Mouse (Mus musculus): ENCODE results near the gene Rtp3. TPM values are rescaled to one million over a fixed set of nuclear protein-coding genes. Genes with fewer than 3 reads are reported as not detected.

Gene Rtp3
- polyA plus RNA-seq, 1 experiment: not detected

GRCm38 (mm10) chr9:110952931-110953549, 37.3 kb downstream of the Rtp3 start:
- no peak; the same call in 1 of the 2 replicates for TF ChIP-seq EP300 (IDR thresholded peaks at IDR 0.05; ENCODE audit: insufficient read depth, low read depth, low read length)
- TF ChIP-seq CTCF (IDR thresholded peaks at IDR 0.05; ENCODE audit: low read depth, low read length): no peak
- TF ChIP-seq POLR2A (IDR thresholded peaks at IDR 0.05; ENCODE audit: insufficient read depth, low read length): no peak
- no peaks in the 10 kb centered on the region for H3K27me3 ChIP-seq (ENCODE audit: control insufficient read depth, insufficient read depth, low read length, poor library complexity, severe bottlenecking)
- peak overlapping the region; percentile 78 for H3K9ac ChIP-seq (ENCODE audit: low read depth, poor library complexity, severe bottlenecking)
- peak overlapping the region; percentile 73 for H3K4me3 ChIP-seq (ENCODE audit: low read depth, low read length)
- H3K4me1 ChIP-seq (ENCODE audit: control insufficient read depth, insufficient read depth, low read length): peaks cover 6% of the 10 kb centered on the region
- H3K27ac ChIP-seq (ENCODE audit: insufficient read depth, low read length): peak overlapping the region; percentile 95
- H3K36me3 ChIP-seq (ENCODE audit: control insufficient read depth, insufficient read depth, low read length, poor library complexity, severe bottlenecking): no peaks in the 10 kb centered on the region
- no peaks in the 10 kb centered on the region for H3K9me3 ChIP-seq (replicated peaks; ENCODE audit: control insufficient read depth, insufficient read depth, low read length, poor library complexity, severe bottlenecking)

GRCm38 (mm10) chr9:110952398-110952797, 38.0 kb downstream of the Rtp3 start:
- peak overlapping the region; percentile 95 for H3K27ac ChIP-seq (ENCODE audit: insufficient read depth, low read length)
- TF ChIP-seq CTCF (IDR thresholded peaks at IDR 0.05; ENCODE audit: low read depth, low read length): no peak
- TF ChIP-seq EP300 (IDR thresholded peaks at IDR 0.05; ENCODE audit: insufficient read depth, low read depth, low read length): no peak
- TF ChIP-seq POLR2A (IDR thresholded peaks at IDR 0.05; ENCODE audit: insufficient read depth, low read length): no peak
- peaks cover 5% of the 10 kb centered on the region for H3K4me1 ChIP-seq (ENCODE audit: control insufficient read depth, insufficient read depth, low read length)
- peak overlapping the region; percentile 33; the same call in 1 of the 2 replicates for H3K4me3 ChIP-seq (ENCODE audit: low read depth, low read length)
- H3K9ac ChIP-seq (ENCODE audit: low read depth, poor library complexity, severe bottlenecking): peak overlapping the region; percentile 78
- H3K27me3 ChIP-seq (ENCODE audit: control insufficient read depth, insufficient read depth, low read length, poor library complexity, severe bottlenecking): no peaks in the 10 kb centered on the region
- no peaks in the 10 kb centered on the region for H3K36me3 ChIP-seq (ENCODE audit: control insufficient read depth, insufficient read depth, low read length, poor library complexity, severe bottlenecking)
- H3K9me3 ChIP-seq (replicated peaks; ENCODE audit: control insufficient read depth, insufficient read depth, low read length, poor library complexity, severe bottlenecking): no peaks in the 10 kb centered on the region

- no peak for TF ChIP-seq CTCF (IDR thresholded peaks at IDR 0.05; ENCODE audit: low read depth, low read length)
- TF ChIP-seq POLR2A (IDR thresholded peaks at IDR 0.05; ENCODE audit: insufficient read depth, low read length): no peak
- no peak for TF ChIP-seq EP300 (IDR thresholded peaks at IDR 0.05; ENCODE audit: insufficient read depth, low read depth, low read length)
- Histone ChIP-seq H3K27me3 (ENCODE audit: control insufficient read depth, insufficient read depth, low read length, poor library complexity, severe bottlenecking) (no peaks in the 10 kb centered on the region), H3K36me3 (ENCODE audit: control insufficient read depth, insufficient read depth, low read length, poor library complexity, severe bottlenecking) (no peaks in the 10 kb centered on the region), H3K4me3 (ENCODE audit: low read depth, low read length) (peak overlapping the region; percentile 78), H3K27ac (ENCODE audit: insufficient read depth, low read length) (peak overlapping the region; percentile 95), H3K9ac (ENCODE audit: low read depth, poor library complexity, severe bottlenecking) (peak overlapping the region; percentile 78), H3K4me1 (ENCODE audit: control insufficient read depth, insufficient read depth, low read length) (peaks cover 5% of the 10 kb centered on the region), H3K9me3 (replicated peaks; ENCODE audit: control insufficient read depth, insufficient read depth, low read length, poor library complexity, severe bottlenecking) (no peaks in the 10 kb centered on the region)
Measured at GRCm38 (mm10) chr9:110951866-110952265, 38.5 kb downstream of the Rtp3 start.

GRCm38 (mm10) chr9:110951397-110951796, 39.0 kb downstream of the Rtp3 start, which contains the start of gene Lrrc2:
Gene Lrrc2 (plus strand): TSS chr9:110951545.
- peak; percentile 94 for TF ChIP-seq EP300 (IDR thresholded peaks at IDR 0.05; ENCODE audit: insufficient read depth, low read depth, low read length)
- TF ChIP-seq CTCF (IDR thresholded peaks at IDR 0.05; ENCODE audit: low read depth, low read length): no peak
- peak; percentile 28 for TF ChIP-seq POLR2A (IDR thresholded peaks at IDR 0.05; ENCODE audit: insufficient read depth, low read length)
- H3K27ac ChIP-seq (ENCODE audit: insufficient read depth, low read length): peak within 1 kb of the TSS; percentile 95
- peaks cover 5% of the 10 kb centered on the region for H3K4me1 ChIP-seq (ENCODE audit: control insufficient read depth, insufficient read depth, low read length)
- no peaks in the 10 kb centered on the region for H3K9me3 ChIP-seq (replicated peaks; ENCODE audit: control insufficient read depth, insufficient read depth, low read length, poor library complexity, severe bottlenecking)
- H3K27me3 ChIP-seq (ENCODE audit: control insufficient read depth, insufficient read depth, low read length, poor library complexity, severe bottlenecking): no peaks in the 10 kb centered on the region
- H3K4me3 ChIP-seq (ENCODE audit: low read depth, low read length): peak within 1 kb of the TSS; percentile 78
- peak within 1 kb of the TSS; percentile 78 for H3K9ac ChIP-seq (ENCODE audit: low read depth, poor library complexity, severe bottlenecking)
- no peaks in the 10 kb centered on the region for H3K36me3 ChIP-seq (ENCODE audit: control insufficient read depth, insufficient read depth, low read length, poor library complexity, severe bottlenecking)

- Histone ChIP-seq H3K36me3 (ENCODE audit: control insufficient read depth, insufficient read depth, low read length, poor library complexity, severe bottlenecking) (no peaks in the 10 kb centered on the region), H3K9me3 (replicated peaks; ENCODE audit: control insufficient read depth, insufficient read depth, low read length, poor library complexity, severe bottlenecking) (no peaks in the 10 kb centered on the region), H3K9ac (ENCODE audit: low read depth, poor library complexity, severe bottlenecking) (no peak overlapping the region), H3K27ac (ENCODE audit: insufficient read depth, low read length) (peak overlapping the region; percentile 29), H3K4me3 (ENCODE audit: low read depth, low read length) (no peak overlapping the region), H3K4me1 (ENCODE audit: control insufficient read depth, insufficient read depth, low read length) (peaks cover 5% of the 10 kb centered on the region), H3K27me3 (ENCODE audit: control insufficient read depth, insufficient read depth, low read length, poor library complexity, severe bottlenecking) (no peaks in the 10 kb centered on the region)
- TF ChIP-seq CTCF (IDR thresholded peaks at IDR 0.05; ENCODE audit: low read depth, low read length) (peak; percentile 14), POLR2A (IDR thresholded peaks at IDR 0.05; ENCODE audit: insufficient read depth, low read length) (no peak), EP300 (IDR thresholded peaks at IDR 0.05; ENCODE audit: insufficient read depth, low read depth, low read length) (no peak)
Measured at GRCm38 (mm10) chr9:110950109-110950508, 40.3 kb downstream of the Rtp3 start.

GRCm38 (mm10) chr9:110948813-110949310, 41.5 kb downstream of the Rtp3 start:
- H3K27ac ChIP-seq (ENCODE audit: insufficient read depth, low read length): peak overlapping the region; percentile 93
- TF ChIP-seq EP300 (IDR thresholded peaks at IDR 0.05; ENCODE audit: insufficient read depth, low read depth, low read length) (peak; percentile 79), CTCF (IDR thresholded peaks at IDR 0.05; ENCODE audit: low read depth, low read length) (no peak)

More at GRCm38 (mm10) chr9:110948813-110949310, 41.5 kb downstream of the Rtp3 start:
- no peaks in the 10 kb centered on the region for H3K27me3 ChIP-seq (ENCODE audit: control insufficient read depth, insufficient read depth, low read length, poor library complexity, severe bottlenecking)
- H3K9me3 ChIP-seq (replicated peaks; ENCODE audit: control insufficient read depth, insufficient read depth, low read length, poor library complexity, severe bottlenecking): no peaks in the 10 kb centered on the region
- H3K4me3 ChIP-seq (ENCODE audit: low read depth, low read length): no peak overlapping the region
- peaks cover 4% of the 10 kb centered on the region for H3K4me1 ChIP-seq (ENCODE audit: control insufficient read depth, insufficient read depth, low read length)
- no peaks in the 10 kb centered on the region; the same call in none of the 2 replicates for H3K36me3 ChIP-seq (ENCODE audit: control insufficient read depth, insufficient read depth, low read length, poor library complexity, severe bottlenecking)
- peak overlapping the region; percentile 57; the same call in 1 of the 2 replicates for H3K9ac ChIP-seq (ENCODE audit: low read depth, poor library complexity, severe bottlenecking)

All from ES-Bruce4 (cell line).